Mouse (Mus musculus): ENCODE measurements around the gene Ninl. TPM values are rescaled to one million over a fixed set of nuclear protein-coding genes. Genes with fewer than 3 reads are reported as not detected.

Ninl gene
- total RNA-seq, 2 experiments from 2014 or later, result 0.98 to 1.3 TPM

- intact Hi-C loops (cut with DNase I), result loop anchor here (2.0 to 10.0 kb wide), 3 partner anchors 193 to 386 kb away; no protein-coding TSS in a partner anchor
Measured at GRCm38 (mm10) chr2:151000402-151001178, 38.6 kb downstream of the Ninl start.

GRCm38 (mm10) chr2:150999021-150999420 lies 40.2 kb downstream of the Ninl start:
- intact Hi-C loops (cut with DNase I), result no loop called here
- no peak for DNase-seq (ENCODE audit: low spot score)

More at GRCm38 (mm10) chr2:151000402-151001178, 38.6 kb downstream of the Ninl start:
- DNase-seq (ENCODE audit: low spot score), result no peak

GRCm38 (mm10) chr2:150997618-150998017 lies 41.6 kb downstream of the Ninl start:
- intact Hi-C loops (cut with DNase I), result no loop called here
- DNase-seq (ENCODE audit: low spot score), result no peak

GRCm38 (mm10) chr2:150995324-150995723 lies 43.9 kb downstream of the Ninl start:
- intact Hi-C loops (cut with DNase I), result no loop called here
- DNase-seq (ENCODE audit: low spot score), result no peak

GRCm38 (mm10) chr2:150991050-150991449 lies 48.1 kb downstream of the Ninl start:
- intact Hi-C loops (cut with DNase I), result no loop called here
- DNase-seq (ENCODE audit: low spot score), result no peak

- no peak for DNase-seq (ENCODE audit: low spot score)
- intact Hi-C loops (cut with DNase I), result no loop called here
Measured at GRCm38 (mm10) chr2:150990506-150990905, 48.7 kb downstream of the Ninl start.

- DNase-seq (ENCODE audit: low spot score), result no peak
- intact Hi-C loops (cut with DNase I), result no loop called here
Measured at GRCm38 (mm10) chr2:150985359-150985758, 53.8 kb downstream of the Ninl start.

GRCm38 (mm10) chr2:150982051-150982450 lies 57.1 kb downstream of the Ninl start:
- DNase-seq (ENCODE audit: low spot score), result no peak
- intact Hi-C loops (cut with DNase I), result no loop called here

GRCm38 (mm10) chr2:150981524-150981923 lies 57.7 kb downstream of the Ninl start:
- no peak for DNase-seq (ENCODE audit: low spot score)
- intact Hi-C loops (cut with DNase I), result no loop called here

- no peak for DNase-seq (ENCODE audit: low spot score)
- intact Hi-C loops (cut with DNase I), result no loop called here
Measured at GRCm38 (mm10) chr2:150979861-150980620, 59.1 kb downstream of the Ninl start.

GRCm38 (mm10) chr2:150978791-150979190 lies 60.4 kb downstream of the Ninl start:
- DNase-seq (ENCODE audit: low spot score), result no peak
- intact Hi-C loops (cut with DNase I), result no loop called here

- intact Hi-C loops (cut with DNase I), result no loop called here
- DNase-seq (ENCODE audit: low spot score), result no peak
Measured at GRCm38 (mm10) chr2:150977676-150978075, 61.5 kb downstream of the Ninl start.

- intact Hi-C loops (cut with DNase I), result no loop called here
Measured at GRCm38 (mm10) chr2:150976871-150977270, 62.3 kb downstream of the Ninl start.

GRCm38 (mm10) chr2:150973401-150974115 lies 65.6 kb downstream of the Ninl start:
- intact Hi-C loops (cut with DNase I), result no loop called here
- no peak for DNase-seq (ENCODE audit: low spot score)

More at GRCm38 (mm10) chr2:150976871-150977270, 62.3 kb downstream of the Ninl start:
- no peak for DNase-seq (ENCODE audit: low spot score)

GRCm38 (mm10) chr2:150972681-150973080 lies 66.5 kb downstream of the Ninl start:
- intact Hi-C loops (cut with DNase I), result no loop called here
- no peak for DNase-seq (ENCODE audit: low spot score)

- intact Hi-C loops (cut with DNase I), result no loop called here
- no peak for DNase-seq (ENCODE audit: low spot score)
Measured at GRCm38 (mm10) chr2:150971856-150972255, 67.3 kb downstream of the Ninl start.

- DNase-seq (ENCODE audit: low spot score), result no peak
Measured at GRCm38 (mm10) chr2:150969231-150969630, 70.0 kb downstream of the Ninl start.

GRCm38 (mm10) chr2:150967491-150967890 lies 71.7 kb downstream of the Ninl start:
- intact Hi-C loops (cut with DNase I), result no loop called here
- no peak for DNase-seq (ENCODE audit: low spot score)

More at GRCm38 (mm10) chr2:150969231-150969630, 70.0 kb downstream of the Ninl start:
- intact Hi-C loops (cut with DNase I), result no loop called here

GRCm38 (mm10) chr2:150965951-150966350 lies 73.2 kb downstream of the Ninl start:
- DNase-seq (ENCODE audit: low spot score), result no peak
- intact Hi-C loops (cut with DNase I), result no loop called here

- intact Hi-C loops (cut with DNase I), result no loop called here
Measured at GRCm38 (mm10) chr2:150964641-150965040, 74.5 kb downstream of the Ninl start.

More at GRCm38 (mm10) chr2:150964641-150965040, 74.5 kb downstream of the Ninl start:
- DNase-seq (ENCODE audit: low spot score), result no peak

All from heart, postnatal 25 days (tissue).